Mouse (Mus musculus) forebrain, postnatal 0 days (tissue): ENCODE results near the gene Klhl9. TPM values are rescaled to one million over a fixed set of nuclear protein-coding genes. Genes with fewer than 3 reads are reported as not detected.

Experiments
- ATAC-seq: fragments of 200-750 bp; cut with Nextera tagmentation; 2 replicates; pipeline ENCODE4 v1.8.0; 2017; ENCODE audit warnings: mild to moderate bottlenecking, moderate library complexity
- DNase-seq: peaks from one replicate; pipeline ENCODE4 v3.0.0-alpha.2; 2015
- H3K27ac ChIP-seq: fragments of 300-500 bp; sonication (generic); 2 replicates; pipeline ENCODE4 v1.5.1; 2014; ENCODE audit warnings: low read depth, mild to moderate bottlenecking, antibody characterized with exemption, low read length, moderate library complexity, mixed read lengths
- H3K27me3 ChIP-seq: fragments of 300-500 bp; sonication (generic); 2 replicates; pipeline ENCODE4 v1.6.1; 2014; ENCODE audit warnings: mild to moderate bottlenecking, low read length, mixed read lengths; ENCODE audit not compliant: insufficient read depth
- H3K36me3 ChIP-seq: fragments of 300-500 bp; sonication (generic); 2 replicates; pipeline ENCODE4 v1.6.1; 2014; ENCODE audit warnings: mild to moderate bottlenecking, moderate library complexity; ENCODE audit not compliant: insufficient read depth
- H3K4me1 ChIP-seq: fragments of 300-500 bp; sonication (generic); 2 replicates; pipeline ENCODE4 v1.6.1; 2014; ENCODE audit warnings: antibody characterized with exemption; ENCODE audit not compliant: insufficient read depth
- H3K4me2 ChIP-seq: fragments of 300-500 bp; sonication (generic); 2 replicates; pipeline ENCODE4 v1.6.1; 2014; ENCODE audit warnings: low read depth, mild to moderate bottlenecking, moderate library complexity
- H3K4me3 ChIP-seq: fragments of 300-500 bp; sonication (generic); 2 replicates; pipeline ENCODE4 v1.5.1; 2014; ENCODE audit warnings: low read depth, low read length, mixed read lengths
- H3K9ac ChIP-seq: fragments of 300-500 bp; sonication (generic); 2 replicates; pipeline ENCODE4 v1.6.1; 2014; ENCODE audit warnings: mild to moderate bottlenecking
- H3K9me3 ChIP-seq: fragments of 300-500 bp; sonication (generic); 2 replicates; pipeline ENCODE4 v1.6.1; 2016; ENCODE audit warnings: low read length
- CTCF ChIP-seq: sonication (generic); IDR thresholded peaks from 2 replicates; pipeline ENCODE4 v1.5.1; 2016; ENCODE audit warnings: antibody characterized with exemption, control low read depth, low read depth
- WGBS: fragments of 180-500 bp; shearing (Covaris S2); extraction: QIAGEN DNeasy Blood & Tissue Kit; methylation state at CpG from one replicate; pipeline ENCODE4 v1.1.7; 2014; 5-methylcytosine and 5-hydroxymethylcytosine counted together
- polyA plus RNA-seq: library from polyadenylated mRNA; unstranded; fragments of >200 nt; fragmentation: Nextera tagmentation; extraction: Ambion mirVana; gene quantifications from 2 replicates; pipeline ENCODE4 v1.2.1, GENCODE M21; 2015
- total RNA-seq: library from RNA; depleted of rRNA; stranded (reverse); fragments of >200 nt; gene quantifications from 2 replicates; pipeline ENCODE4 v1.2.3, GENCODE M21; 2014

Gene Klhl9
- total and polyA plus RNA-seq, 2 experiments from 2014 or later = 78.1 to 176 TPM

DNA sequence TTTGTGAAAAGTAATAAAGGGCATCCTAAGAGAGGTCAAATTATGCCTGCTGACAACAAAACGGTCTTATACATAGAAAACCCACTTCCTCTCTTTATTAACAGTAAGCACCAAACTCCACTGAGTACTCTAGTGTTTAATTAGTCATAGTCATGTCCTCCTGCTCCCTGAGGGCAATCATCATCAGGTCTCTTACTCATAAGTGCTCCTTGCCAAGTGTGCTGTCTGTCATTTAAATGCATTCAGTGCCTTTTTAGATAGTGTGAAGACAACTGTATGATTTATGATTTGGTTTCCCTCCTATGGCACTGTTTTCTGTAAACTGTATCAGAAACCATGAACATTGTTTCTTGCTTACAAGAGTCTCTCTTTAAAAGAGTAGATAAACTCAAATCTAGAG lies 8.0 kb downstream of the Klhl9 start:
- H3K4me1 ChIP-seq = 0 out of 2 replicates have a peak, but pooled peaks cover 10% of the 10 kb centered on the region
- peaks cover 13% of the 10 kb centered on the region; the same call in 1 of the 2 replicates for H3K36me3 ChIP-seq
- DNase-seq (no peak), ATAC-seq (no peak)
- no peaks in the 10 kb centered on the region for H3K9me3 ChIP-seq
- H3K27ac ChIP-seq = no peak overlapping the region
- no peak overlapping the region for H3K9ac ChIP-seq
- H3K4me3 ChIP-seq = no peak overlapping the region
- H3K27me3 ChIP-seq = no peaks in the 10 kb centered on the region
- 83% methylated on average over 1 of the region's 1 CpGs for WGBS
- no peak overlapping the region for H3K4me2 ChIP-seq
- TF ChIP-seq CTCF = no peak

DNA sequence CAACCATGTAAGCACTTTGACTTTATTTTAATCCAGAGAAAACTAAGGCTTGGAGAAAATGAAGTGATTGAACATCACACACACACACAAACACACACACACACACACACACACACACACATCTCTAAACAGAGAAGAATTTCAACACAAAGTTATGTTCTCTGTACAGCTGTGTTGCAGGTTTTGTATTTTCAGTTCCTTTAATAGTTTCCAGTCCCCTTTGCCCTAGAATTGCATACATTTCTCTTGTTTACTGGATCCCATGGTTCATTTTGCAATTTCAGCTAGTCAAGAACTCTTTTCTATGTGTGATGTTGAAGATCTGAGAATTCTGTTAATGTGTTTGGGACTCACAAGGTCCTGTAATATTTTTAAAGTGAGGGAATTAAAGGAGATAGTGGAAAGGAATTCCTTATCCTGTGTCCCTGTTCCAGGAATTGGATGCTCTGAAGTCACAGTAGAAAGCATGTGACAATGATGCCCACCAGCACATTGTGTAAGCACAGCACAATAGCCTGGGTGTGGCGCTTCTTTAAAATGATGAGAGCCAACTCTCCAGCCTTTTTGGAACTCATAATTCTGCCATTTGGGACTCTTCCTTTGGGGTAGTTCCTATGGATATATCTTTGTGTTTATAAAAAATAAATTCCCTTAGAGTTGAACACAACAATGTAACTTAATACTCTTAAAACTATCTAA lies 15.0 kb downstream of the Klhl9 start:
- ATAC-seq = no peak
- Histone ChIP-seq H3K27me3 (no peaks in the 10 kb centered on the region), H3K4me1 (no peaks in the 10 kb centered on the region), H3K4me2 (no peak overlapping the region), H3K4me3 (no peak overlapping the region), H3K27ac (no peak overlapping the region), H3K36me3 (0 out of 2 replicates have a peak, but pooled peaks cover 3% of the 10 kb centered on the region), H3K9ac (no peak overlapping the region), H3K9me3 (no peaks in the 10 kb centered on the region)
- WGBS = 88% methylated on average over 1 of the region's 1 CpGs
- TF ChIP-seq CTCF = no peak
- DNase-seq = no peak

DNA sequence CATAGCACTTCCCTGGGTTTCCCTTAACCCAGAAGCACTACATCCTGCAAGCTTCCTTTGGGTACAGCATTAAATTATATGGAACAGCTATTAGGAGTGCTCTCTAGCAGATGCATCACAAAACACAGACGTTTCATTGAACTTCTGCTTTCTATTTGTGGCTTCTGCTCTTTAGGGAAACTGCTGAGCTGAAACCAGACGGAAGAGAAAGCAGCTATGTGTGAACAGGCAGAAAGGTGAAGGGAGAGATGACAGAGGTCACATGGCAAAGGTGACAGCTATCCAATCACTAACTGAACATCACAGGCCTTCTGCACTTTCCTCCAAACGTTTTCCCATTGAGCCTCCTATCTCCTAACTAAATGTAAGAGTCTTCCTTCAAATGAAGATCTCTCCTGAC lies 16.3 kb downstream of the Klhl9 start:
- WGBS = 49% methylated on average over 3 of the region's 3 CpGs
- Histone ChIP-seq H3K9me3 (no peaks in the 10 kb centered on the region), H3K27me3 (no peaks in the 10 kb centered on the region), H3K4me2 (no peak overlapping the region), H3K4me3 (no peak overlapping the region), H3K36me3 (0 out of 2 replicates have a peak, but pooled peaks cover 3% of the 10 kb centered on the region), H3K4me1 (no peaks in the 10 kb centered on the region), H3K27ac (no peak overlapping the region), H3K9ac (no peak overlapping the region)
- DNase-seq (no peak), ATAC-seq (no peak)
- no peak for TF ChIP-seq CTCF

DNA sequence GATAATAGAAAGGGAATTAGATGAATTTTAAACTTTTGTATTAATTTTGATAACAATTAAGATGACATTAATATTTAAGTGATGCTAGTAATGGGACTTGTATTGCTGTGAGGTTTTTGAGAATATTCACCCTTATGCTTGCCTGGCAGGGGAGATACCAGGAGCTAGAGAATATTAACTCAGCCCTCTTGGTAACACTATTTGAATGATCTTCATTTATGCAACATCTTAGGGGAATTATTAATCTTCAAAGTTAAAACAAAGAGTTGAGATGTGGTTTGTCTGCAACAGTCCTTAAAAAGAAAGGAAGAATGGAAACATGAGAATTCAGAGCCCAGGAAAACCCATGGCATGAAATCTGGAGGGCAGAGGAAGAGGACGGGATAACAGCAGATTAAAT lies 23.0 kb downstream of the Klhl9 start:
- Histone ChIP-seq H3K4me1 (no peaks in the 10 kb centered on the region), H3K4me3 (no peak overlapping the region), H3K4me2 (no peak overlapping the region), H3K27me3 (no peaks in the 10 kb centered on the region), H3K36me3 (no peaks in the 10 kb centered on the region), H3K9ac (no peak overlapping the region), H3K9me3 (no peaks in the 10 kb centered on the region), H3K27ac (no peak overlapping the region)
- no peak for TF ChIP-seq CTCF
- ATAC-seq = no peak
- 89% methylated on average over 1 of the region's 1 CpGs for WGBS
- DNase-seq = no peak

DNA sequence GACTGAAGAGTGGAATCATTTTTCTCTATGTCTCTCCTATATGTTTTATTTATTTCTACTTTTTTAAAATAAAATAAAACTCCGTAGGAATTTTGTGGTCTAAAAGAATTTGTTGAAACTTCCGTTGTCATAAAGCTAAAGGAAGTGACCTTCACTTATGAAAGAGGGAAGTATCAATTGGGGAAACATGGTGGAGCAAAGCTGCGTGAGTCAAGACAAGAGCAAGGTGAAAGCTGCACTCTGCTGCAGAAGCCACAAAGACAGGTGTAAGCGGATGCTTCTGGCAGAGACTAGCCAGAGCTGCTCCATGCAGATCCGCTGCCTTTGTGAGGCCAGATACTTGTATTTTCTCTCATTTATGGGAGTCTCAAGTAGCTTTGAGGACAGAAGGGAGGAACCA lies 23.5 kb downstream of the Klhl9 start:
- Histone ChIP-seq H3K36me3 (no peaks in the 10 kb centered on the region), H3K4me3 (no peak overlapping the region), H3K27me3 (no peaks in the 10 kb centered on the region), H3K9ac (no peak overlapping the region), H3K4me1 (no peaks in the 10 kb centered on the region), H3K27ac (no peak overlapping the region), H3K4me2 (no peak overlapping the region), H3K9me3 (no peaks in the 10 kb centered on the region)
- 86% methylated on average over 5 of the region's 5 CpGs for WGBS
- no peak for DNase-seq
- TF ChIP-seq CTCF = no peak
- ATAC-seq = no peak

DNA sequence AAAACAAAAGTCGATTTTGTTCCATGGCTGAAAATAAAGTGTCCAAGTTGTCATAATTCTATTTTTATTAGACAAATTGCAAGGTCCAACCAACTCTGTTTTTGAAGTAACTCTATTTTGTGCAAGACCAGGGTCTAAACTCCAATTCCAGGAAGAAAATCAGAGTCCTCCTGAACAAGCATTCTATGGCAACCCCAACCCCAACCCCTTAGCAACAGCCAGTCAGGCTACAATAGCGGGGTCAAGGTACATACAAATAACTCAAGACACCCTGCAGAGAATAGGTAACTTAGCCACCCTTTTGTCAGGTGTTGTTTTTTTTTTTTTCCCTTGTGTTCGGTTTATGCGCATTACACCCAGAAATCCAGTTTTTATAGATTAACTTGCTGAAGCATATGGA lies 24.5 kb downstream of the Klhl9 start:
- no peaks in the 10 kb centered on the region for H3K9me3 ChIP-seq
- 86% methylated on average over 4 of the region's 4 CpGs for whole genome bisulfite sequencing
- no peak for TF ChIP-seq CTCF
- no peaks in the 10 kb centered on the region for H3K27me3 ChIP-seq
- H3K9ac ChIP-seq = no peak overlapping the region
- H3K4me3 ChIP-seq = no peak overlapping the region
- ATAC-seq (no peak), DNase-seq (no peak)
- H3K4me2 ChIP-seq = no peak overlapping the region
- H3K4me1 ChIP-seq = no peaks in the 10 kb centered on the region
- H3K27ac ChIP-seq = no peak overlapping the region
- H3K36me3 ChIP-seq = no peaks in the 10 kb centered on the region

DNA sequence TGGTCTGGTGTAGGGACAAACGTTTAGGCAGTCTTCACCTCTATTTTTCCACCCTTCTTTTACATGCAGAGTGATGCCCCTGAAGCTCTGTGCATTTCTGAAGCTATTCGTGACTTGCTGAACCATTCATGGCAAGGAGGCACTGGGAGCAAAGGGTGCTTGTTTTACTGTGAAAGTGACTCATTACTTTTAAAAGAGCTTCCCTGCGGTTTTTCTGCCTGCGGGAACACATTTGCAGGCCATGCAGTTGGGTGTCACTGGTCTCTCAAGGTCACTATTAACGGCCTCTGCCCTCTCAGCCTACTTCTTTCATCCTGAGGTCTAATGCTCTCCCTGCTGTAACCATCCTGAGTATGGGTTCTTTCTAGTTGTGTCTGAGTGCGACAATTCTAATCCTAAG lies 25.2 kb downstream of the Klhl9 start:
- TF ChIP-seq CTCF = no peak
- H3K27ac ChIP-seq = no peak overlapping the region
- H3K4me1 ChIP-seq = no peaks in the 10 kb centered on the region
- no peak overlapping the region for H3K4me2 ChIP-seq
- no peak for ATAC-seq
- no peaks in the 10 kb centered on the region for H3K27me3 ChIP-seq
- H3K9ac ChIP-seq = no peak overlapping the region
- H3K9me3 ChIP-seq = no peaks in the 10 kb centered on the region
- 64% methylated on average over 6 of the region's 6 CpGs for WGBS
- DNase-seq = no peak
- no peaks in the 10 kb centered on the region for H3K36me3 ChIP-seq
- no peak overlapping the region for H3K4me3 ChIP-seq
